ENCODE assay signal across 15 mouse cellular contexts in genomic region chr12:55538328-55538971, GRCm38 (mm10). TPM values are rescaled to one million over a fixed set of nuclear protein-coding genes. Genes with fewer than 3 reads are reported as not detected.
DNase-seq lines count a peak whose midpoint lies in the region; ATAC-seq and TF ChIP-seq lines count a peak whose summit lies in the region.
"Had no signal": no experiment of that assay in that cellular context is flagged by ENCODE, and none has a peak within 500 bp of the region (broad histone marks: within the 10 kb centered on the region; RNA-seq: fewer than 3 reads in every experiment).

No protein-coding gene starts in this region.

- DNase-seq in cerebellum, adult 11 months: no peak
- DNase-seq in Muller cell, postnatal 12 days (ENCODE audit: inconsistent ontology term): no peak
- no peak for DNase-seq in B cell, adult 2 months
- DNase-seq: cerebellum, adult 9-11 months; thymus, postnatal 4 days had no signal

- no peak overlapping the region for H3K27ac ChIP-seq in intestine, embryonic 15.5 days
- no peak overlapping the region for H3K27ac ChIP-seq in intestine, postnatal 0 days (ENCODE audit: low read depth, low read length)
- H3K27ac ChIP-seq in embryonic facial prominence, embryonic 13.5 days: no peak overlapping the region

- 0 out of 2 replicates have a peak, but pooled peaks have one; percentile 36 for ATAC-seq in intestine, embryonic 15.5 days
- ATAC-seq in intestine, postnatal 0 days: no peak
- ATAC-seq in embryonic facial prominence, embryonic 13.5 days (ENCODE audit: insufficient number of reproducible peaks, insufficient read depth, low FRiP score, low TSS enrichment, low read depth): peak; percentile 81
- ATAC-seq in hematopoietic stem cell, adult 5-6 weeks (replicated peaks in 1 of 2; ENCODE audit: insufficient read depth in 1 of 2, low FRiP score in 2 of 2, low TSS enrichment in 1 of 2, low read depth in 1 of 2, poor library complexity in 2 of 2, severe bottlenecking in 2 of 2): peak; percentile 36 to 49; a peak in 2 of 4 replicates
- peak; percentile 70; the same call in 1 of the 2 replicates for ATAC-seq in monocyte, adult 5-6 weeks (replicated peaks; ENCODE audit: insufficient number of reproducible peaks, low FRiP score, low TSS enrichment, poor library complexity, severe bottlenecking)

- no peak overlapping the region for H3K9ac ChIP-seq in intestine, embryonic 15.5 days
- H3K9ac ChIP-seq in intestine, postnatal 0 days (ENCODE audit: low read depth, low read length): no peak overlapping the region
- H3K9ac ChIP-seq in embryonic facial prominence, embryonic 13.5 days: no peak overlapping the region

- no peaks in the 10 kb centered on the region for H3K36me3 ChIP-seq in intestine, embryonic 15.5 days
- no peaks in the 10 kb centered on the region for H3K36me3 ChIP-seq in intestine, postnatal 0 days (ENCODE audit: control insufficient read depth, insufficient read depth)
- H3K36me3 ChIP-seq in embryonic facial prominence, embryonic 13.5 days: no peaks in the 10 kb centered on the region

- H3K4me3 ChIP-seq in intestine, embryonic 15.5 days (replicated peaks): no peak overlapping the region
- H3K4me3 ChIP-seq in intestine, postnatal 0 days (ENCODE audit: low read depth, low read length): no peak overlapping the region
- H3K4me3 ChIP-seq in embryonic facial prominence, embryonic 13.5 days: no peak overlapping the region

- no peaks in the 10 kb centered on the region for H3K4me1 ChIP-seq in intestine, embryonic 15.5 days (replicated peaks)
- H3K4me1 ChIP-seq in intestine, postnatal 0 days (replicated peaks; ENCODE audit: control insufficient read depth, insufficient read depth, low read length): no peaks in the 10 kb centered on the region
- no peaks in the 10 kb centered on the region for H3K4me1 ChIP-seq in embryonic facial prominence, embryonic 13.5 days

- no peak overlapping the region for H3K4me2 ChIP-seq in intestine, embryonic 15.5 days (replicated peaks)
- no peak overlapping the region for H3K4me2 ChIP-seq in intestine, postnatal 0 days (replicated peaks; ENCODE audit: low read depth)
- H3K4me2 ChIP-seq in embryonic facial prominence, embryonic 13.5 days: no peak overlapping the region

- no peak for TF ChIP-seq CTCF in intestine, postnatal 0 days (IDR thresholded peaks at IDR 0.05; ENCODE audit: low read depth)

- no peaks in the 10 kb centered on the region for H3K9me3 ChIP-seq in intestine, embryonic 15.5 days
- H3K9me3 ChIP-seq in intestine, postnatal 0 days (ENCODE audit: control insufficient read depth): no peaks in the 10 kb centered on the region
- no peaks in the 10 kb centered on the region for H3K9me3 ChIP-seq in embryonic facial prominence, embryonic 13.5 days

- H3K27me3 ChIP-seq in intestine, embryonic 15.5 days (replicated peaks): no peaks in the 10 kb centered on the region
- 0 out of 2 replicates have a peak, but pooled peaks cover 8% of the 10 kb centered on the region for H3K27me3 ChIP-seq in intestine, postnatal 0 days (replicated peaks; ENCODE audit: control insufficient read depth, insufficient read depth, low read length)
- peaks cover 24% of the 10 kb centered on the region for H3K27me3 ChIP-seq in embryonic facial prominence, embryonic 13.5 days

- 92% methylated on average over 1 of the region's 1 CpGs for WGBS in intestine, embryonic 15.5 days
- WGBS in intestine, postnatal 0 days: 80% methylated on average over 1 of the region's 1 CpGs
- 92% methylated on average over 1 of the region's 1 CpGs for WGBS in embryonic facial prominence, embryonic 13.5 days

RNA-seq across cellular contexts. Expression of gene Aldoart2, which starts 26.6 kb away (rescaled TPM):
- polyA plus RNA-seq in intestine, embryonic 15.5 days (2015; fragmentation: Nextera tagmentation; extraction: Ambion mirVana): 0.09 TPM in 1 of 2 replicates, not detected in the other
- 0.13 TPM in 1 of 2 replicates, not detected in the other for polyA plus RNA-seq in intestine, postnatal 0 days (2015; fragmentation: Nextera tagmentation; extraction: Ambion mirVana)
- 0.15 TPM in 1 of 2 replicates, not detected in the other for polyA plus RNA-seq in embryonic facial prominence, embryonic 13.5 days (2015; fragmentation: Nextera tagmentation; extraction: Ambion mirVana)
- not detected in 2 replicates for total RNA-seq in hematopoietic stem cell, adult 5-6 weeks (2017)
- not detected in 3 replicates for total RNA-seq in monocyte, adult 5-6 weeks (2017)
- total RNA-seq: adrenal gland, adult 18-20 months; left cerebral cortex, adult 8-10 months; megakaryocyte-erythroid progenitor cell, adult 5-6 weeks had no signal
- polyA plus RNA-seq: intestine, embryonic 14.5 days; small intestine, adult 2 months had no signal

RNA-seq across cellular contexts. Expression of gene Nfkbia, which starts 46.0 kb away (rescaled TPM):
- polyA plus RNA-seq in intestine, embryonic 15.5 days (2015; fragmentation: Nextera tagmentation; extraction: Ambion mirVana): 72.5 and 74.2 TPM in 2 replicates
- polyA plus RNA-seq in intestine, postnatal 0 days (2015; fragmentation: Nextera tagmentation; extraction: Ambion mirVana): 47.1 and 49.7 TPM in 2 replicates
- polyA plus RNA-seq in embryonic facial prominence, embryonic 13.5 days (2015; fragmentation: Nextera tagmentation; extraction: Ambion mirVana): 117 and 126 TPM in 2 replicates
- 101 and 133 TPM in 2 replicates for total RNA-seq in hematopoietic stem cell, adult 5-6 weeks (2017)
- total RNA-seq in monocyte, adult 5-6 weeks (2017): 223 to 481 TPM (median 360 TPM) in 3 replicates
